In the genomic region with DNA sequence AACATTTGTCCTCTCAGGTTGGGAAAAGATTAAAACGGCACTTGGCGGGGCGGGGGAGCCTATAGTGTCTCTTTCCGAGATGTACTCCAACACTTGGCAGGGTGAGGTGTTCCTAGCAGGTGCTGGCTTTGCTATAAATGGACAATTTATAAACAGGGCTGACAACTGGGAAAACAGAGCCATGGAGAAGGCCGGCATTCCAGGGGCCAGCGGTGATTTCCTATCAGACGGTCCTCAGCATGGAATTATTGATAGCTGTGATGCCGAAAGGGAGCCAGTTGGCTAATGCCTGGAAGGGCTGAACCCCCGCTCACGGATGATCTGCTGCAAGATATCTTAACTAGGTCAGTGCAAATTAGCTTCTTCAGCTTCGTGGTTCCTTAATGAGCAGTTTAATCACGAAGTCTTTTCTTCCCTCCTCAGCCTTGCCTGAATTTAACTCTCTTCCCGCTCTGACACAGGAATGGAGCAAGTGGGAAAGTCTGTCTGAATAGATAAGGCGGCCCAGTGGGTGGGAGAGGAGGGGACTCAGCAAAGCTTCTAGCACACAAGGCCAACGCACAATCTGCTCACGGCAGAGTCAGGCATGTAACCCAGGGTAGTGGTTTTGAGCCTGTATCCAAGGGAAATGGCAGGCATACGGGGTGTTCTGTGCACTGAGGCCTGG, we compare ENCODE assay signal across 8 mouse cellular contexts.
DNase-seq lines count a peak whose midpoint lies in the region; ATAC-seq lines count a peak whose summit lies in the region.

No protein-coding gene starts in this region.

- intact Hi-C loops in gastrocnemius, postnatal 36 days (cut with DNase I) = no loop called here

- no peak overlapping the region for H3K9ac ChIP-seq in hindbrain, embryonic 16.5 days (ENCODE audit: low read depth, low read length)

- no peak overlapping the region for H3K4me3 ChIP-seq in hindbrain, embryonic 16.5 days (ENCODE audit: low read length)

- peak; percentile 60 for ATAC-seq in cerebellum, adult (ENCODE audit: insufficient number of reproducible peaks, low FRiP score, low TSS enrichment)
- ATAC-seq in hindbrain, embryonic 16.5 days = peak; percentile 69

- peak overlapping the region; percentile 14; the same call in 1 of the 2 replicates for H3K4me2 ChIP-seq in hindbrain, embryonic 16.5 days (ENCODE audit: low read length)

- H3K9me3 ChIP-seq in hindbrain, embryonic 16.5 days (ENCODE audit: control insufficient read depth, low read length) = no peaks in the 10 kb centered on the region

- peak overlapping the region; percentile 65 for H3K27ac ChIP-seq in hindbrain, embryonic 16.5 days (ENCODE audit: low read depth, low read length)

- no peaks in the 10 kb centered on the region for H3K27me3 ChIP-seq in hindbrain, embryonic 16.5 days (replicated peaks; ENCODE audit: control insufficient read depth, insufficient read depth, low read length)

- H3K4me1 ChIP-seq in hindbrain, embryonic 16.5 days (ENCODE audit: control insufficient read depth, insufficient read depth, low read depth, low read length) = peaks cover 8% of the 10 kb centered on the region; the same call in 1 of the 2 replicates

- WGBS in hindbrain, embryonic 16.5 days = 31% methylated on average over 17 of the region's 17 CpGs

- no peak for DNase-seq in cerebellum, postnatal 4 days (ENCODE audit: low spot score in 2 of 2)
- peak; percentile 83 for DNase-seq in brain, adult 2 months (ENCODE audit: low read depth, low spot score)
- peak; percentile 31 for DNase-seq in mesoderm, embryonic 11.5 days (ENCODE audit: low read depth, low spot score)
- DNase-seq in gastrocnemius, postnatal 36 days = no peak
- DNase-seq in kidney, adult 9 months = no peak
- DNase-seq in urinary bladder, postnatal 25 days (ENCODE audit: low spot score) = no peak

- no peaks in the 10 kb centered on the region for H3K36me3 ChIP-seq in hindbrain, embryonic 16.5 days (ENCODE audit: control insufficient read depth, insufficient read depth, low read length)

Comparison
In these comparisons a context has a peak if more than half of its experiments do, and no peak if none do; other contexts are left out.
1. DNase-seq: peak in brain, adult 2 months (single experiment) and mesoderm, embryonic 11.5 days (single experiment); none in cerebellum, postnatal 4 days (0 of 2), gastrocnemius, postnatal 36 days (0 of 2), kidney, adult 9 months (single experiment) and urinary bladder, postnatal 25 days (single experiment).